Mouse (Mus musculus) ovary, adult 18-20 months (tissue): ENCODE results near the gene Dnajc30.
"Not testable (repeated sequence)": the region's sequence is repeated elsewhere in the genome, so short reads cannot be mapped to it uniquely, and the experiment has no call there.

ENCODE experiments used
- DNase-seq: peaks from one replicate; pipeline ENCODE4 v3.0.0; 2022; ENCODE audit warnings: low spot score, mixed read lengths

The Dnajc30 gene

DNA sequence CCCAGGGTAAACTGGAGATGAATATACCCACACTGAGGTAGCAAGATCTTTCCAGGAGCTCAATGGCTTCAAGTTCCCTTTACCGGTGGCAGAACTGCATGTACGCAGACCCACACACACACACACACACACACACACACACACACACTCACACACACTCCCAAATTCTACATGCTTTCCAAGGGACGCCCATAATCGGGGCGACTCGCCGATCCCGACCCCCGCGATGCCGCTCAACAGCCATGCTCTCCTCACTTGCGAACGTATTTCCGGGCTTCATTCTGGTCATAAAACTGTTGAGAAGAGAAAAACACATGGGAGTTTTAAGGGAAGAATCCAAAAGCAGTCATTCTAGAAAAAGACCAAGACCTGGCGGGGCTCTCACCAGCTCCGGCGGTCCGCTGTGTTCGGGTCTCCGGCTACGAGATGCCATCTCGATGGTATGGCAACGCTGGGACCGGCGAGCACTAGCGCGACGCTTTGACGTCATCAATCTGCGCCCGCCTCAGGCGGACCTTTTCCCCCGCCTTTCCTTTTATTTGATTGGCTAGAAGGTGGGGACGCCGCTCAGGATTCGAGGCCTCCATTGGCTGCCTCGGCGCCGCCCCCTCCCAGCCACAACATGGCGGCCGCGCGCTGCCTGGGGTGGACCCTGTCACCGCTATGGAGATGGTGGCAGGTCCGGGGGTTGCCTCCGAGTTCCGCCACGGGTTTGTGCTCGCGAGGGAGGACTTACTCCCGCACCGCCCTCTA is at the start of gene Dnajc30:
Gene Dnajc30, plus strand, starts transcription at position 574 of the 753 bp plus-strand sequence.
- DNase-seq: peak; percentile 94

DNA sequence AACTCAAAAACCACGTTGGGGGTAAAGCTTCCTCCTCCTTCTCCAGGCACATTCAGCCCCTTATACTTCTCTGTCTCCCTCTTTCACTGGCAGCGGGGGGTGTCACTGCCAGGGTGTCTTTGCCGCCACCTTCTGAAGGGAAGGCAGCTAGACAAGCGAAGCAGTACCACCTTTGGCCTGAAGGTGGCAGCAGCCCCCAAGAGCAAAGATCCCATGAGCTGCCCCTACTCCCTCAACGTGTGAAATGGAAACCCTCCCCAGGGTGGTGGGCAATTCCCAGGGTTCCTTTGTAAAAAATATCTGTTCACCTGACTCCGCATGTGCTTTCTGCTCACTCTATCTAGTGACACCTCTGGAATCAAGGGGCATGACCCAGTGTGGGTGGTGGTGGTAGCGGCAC is 48.5 kb upstream of the Dnajc30 start:
- peak; percentile 52 for DNase-seq

DNA sequence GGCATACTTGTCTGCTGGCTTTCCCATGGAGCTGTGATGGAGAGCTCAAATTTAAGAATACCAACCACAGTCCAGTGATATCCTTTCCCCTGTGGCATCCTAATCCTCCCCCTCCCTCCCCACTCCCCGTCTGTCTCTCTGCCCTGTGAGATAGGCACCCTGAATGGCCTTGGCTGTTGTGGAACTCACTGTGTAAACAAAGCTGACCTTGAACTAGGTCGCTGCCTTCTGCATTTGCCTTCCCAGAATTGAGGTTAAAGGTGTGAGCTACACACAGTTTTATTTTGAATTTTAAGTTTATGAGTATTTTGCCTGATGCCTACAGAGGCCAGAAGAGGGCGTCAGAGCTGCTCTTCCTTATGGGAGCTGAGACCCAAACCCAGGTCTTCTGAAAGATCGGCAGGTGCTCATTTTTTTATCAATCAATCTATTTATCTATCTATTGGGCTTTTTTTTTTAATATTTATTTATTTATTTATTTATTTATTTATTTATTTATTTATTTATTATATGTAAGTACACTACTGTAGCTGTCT is 47.7 kb upstream of the Dnajc30 start:
- peak; percentile 61 for DNase-seq

GRCm38 (mm10) chr5:135021814-135022213 is 42.2 kb upstream of the Dnajc30 start:
- peak; percentile 63 for DNase-seq

GRCm38 (mm10) chr5:135023344-135024173 is 40.4 kb upstream of the Dnajc30 start, which contains the start of gene Stx1a:
Stx1a (plus strand) TSS chr5:135023482.
- peak; percentile 89 for DNase-seq

GRCm38 (mm10) chr5:135024665-135025224 is 39.3 kb upstream of the Dnajc30 start:
- DNase-seq: no peak

- no peak for DNase-seq
Measured at GRCm38 (mm10) chr5:135025899-135026298, 38.1 kb upstream of the Dnajc30 start.

- peak; percentile 58 for DNase-seq
Measured at GRCm38 (mm10) chr5:135029007-135029854, 34.8 kb upstream of the Dnajc30 start.

- DNase-seq: no peak
Measured at GRCm38 (mm10) chr5:135032581-135032980, 31.4 kb upstream of the Dnajc30 start.

- no peak for DNase-seq
Measured at GRCm38 (mm10) chr5:135034593-135034992, 29.4 kb upstream of the Dnajc30 start.

DNA sequence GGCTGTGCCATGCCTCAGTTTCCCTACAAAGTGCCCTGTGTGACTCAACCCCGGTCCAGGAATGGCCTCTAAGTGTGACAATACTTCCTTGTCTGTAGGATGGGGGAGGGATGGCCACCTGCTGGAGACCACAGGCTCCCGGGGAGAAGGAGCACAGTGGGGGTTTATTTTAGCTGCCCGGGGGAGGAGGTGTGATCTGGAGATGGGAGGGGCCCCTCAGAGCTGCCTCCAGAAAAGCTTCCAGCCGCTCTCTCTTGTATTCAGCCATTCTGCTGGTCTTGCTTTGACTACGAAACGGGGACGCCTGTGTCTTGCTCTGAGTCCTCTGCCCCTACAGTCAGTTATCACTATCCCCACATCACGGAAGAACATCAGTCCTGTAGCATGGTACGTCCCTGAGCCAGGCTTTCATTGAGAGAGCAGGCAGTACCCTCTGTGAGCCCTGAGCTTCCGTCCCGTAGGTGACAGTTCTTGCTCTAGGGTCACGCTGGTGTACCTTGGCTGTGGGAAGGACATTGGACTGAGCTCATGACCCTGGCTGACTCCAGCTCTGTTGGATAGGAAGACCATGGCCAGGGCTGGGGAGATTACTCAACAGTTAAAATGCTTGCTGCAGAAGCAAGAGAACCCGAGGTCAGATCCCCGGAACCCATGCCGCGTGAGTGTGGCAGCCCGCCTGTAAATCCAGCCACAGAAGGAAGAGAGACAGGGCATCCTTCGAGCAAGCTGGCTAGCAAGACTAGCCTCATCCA is 28.2 kb upstream of the Dnajc30 start:
- no peak for DNase-seq

GRCm38 (mm10) chr5:135037946-135038345 is 26.1 kb upstream of the Dnajc30 start:
- no peak for DNase-seq

DNA sequence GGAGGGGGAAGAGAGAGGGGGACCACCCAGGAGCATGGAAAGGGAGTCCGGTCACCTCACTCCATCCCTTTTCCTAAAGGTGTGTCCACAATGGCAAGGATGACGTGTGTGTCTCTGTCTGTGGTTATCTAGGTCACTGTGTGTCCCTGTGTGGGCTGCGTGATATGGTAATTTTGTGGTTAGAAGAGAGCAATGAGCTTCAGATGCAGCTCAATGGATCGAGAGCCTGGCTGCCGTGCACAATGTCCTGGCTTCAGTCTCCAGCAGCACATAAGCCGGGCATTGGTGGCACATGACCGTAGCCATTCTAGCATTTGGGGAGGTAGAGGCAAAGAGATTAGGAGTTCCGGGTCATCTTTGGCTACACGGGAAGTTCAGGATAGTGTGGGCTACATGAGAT is 24.5 kb upstream of the Dnajc30 start:
- DNase-seq: no peak

DNA sequence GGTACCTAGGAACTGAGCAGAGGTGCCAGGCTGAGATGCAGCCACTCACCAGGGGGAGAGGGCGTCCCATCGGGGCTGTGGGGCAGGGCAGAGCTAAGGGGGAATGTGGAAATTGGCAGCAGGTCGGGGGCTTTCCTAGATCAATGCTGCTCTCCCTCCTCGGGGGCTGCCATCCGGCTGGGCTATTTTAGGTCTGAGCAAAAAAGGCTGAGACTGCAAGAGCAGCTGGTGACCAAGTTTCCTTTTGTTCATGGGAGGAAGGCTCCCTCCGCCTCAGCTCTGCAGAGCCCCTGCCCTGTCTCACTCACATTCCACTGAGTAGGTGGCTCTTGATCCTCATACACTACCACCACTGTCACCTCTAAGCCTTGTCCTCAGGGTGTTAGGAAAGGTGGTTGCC is 23.9 kb upstream of the Dnajc30 start:
- DNase-seq: no peak

- DNase-seq: peak; percentile 85
Measured at GRCm38 (mm10) chr5:135040777-135041176, 23.2 kb upstream of the Dnajc30 start.

GRCm38 (mm10) chr5:135042105-135042788 is 21.8 kb upstream of the Dnajc30 start:
- DNase-seq: no peak

- no peak for DNase-seq
Measured at GRCm38 (mm10) chr5:135044575-135044974, 19.4 kb upstream of the Dnajc30 start.

- no peak for DNase-seq
Measured at GRCm38 (mm10) chr5:135048539-135048938, 15.5 kb upstream of the Dnajc30 start.

- DNase-seq: not testable (repeated sequence)
Measured at GRCm38 (mm10) chr5:135049268-135049667, 14.7 kb upstream of the Dnajc30 start.

- DNase-seq: no peak
Measured at GRCm38 (mm10) chr5:135053356-135053755, 10.6 kb upstream of the Dnajc30 start.
